Mouse (Mus musculus) myocyte (in vitro differentiated cells): ENCODE measurements around the gene 5730596B20Rik. TPM values are rescaled to one million over a fixed set of nuclear protein-coding genes. Genes with fewer than 3 reads are reported as not detected.

Experiments used
- H3K27me3 ChIP-seq: one replicate; pipeline ENCODE4 v1.6.1; 2011; ENCODE audit not compliant: control insufficient read depth, insufficient read depth, insufficient read length
- H3K36me3 ChIP-seq: one replicate; pipeline ENCODE4 v1.6.1; 2011; ENCODE audit not compliant: control insufficient read depth, insufficient read depth
- H3K4me2 ChIP-seq: one replicate; pipeline ENCODE4 v1.6.1; 2011; ENCODE audit warnings: low read depth, control low read depth
- H3K4me3 ChIP-seq: one replicate; pipeline ENCODE4 v1.5.1; 2011; ENCODE audit warnings: mild to moderate bottlenecking, control low read depth, moderate library complexity
- H3K79me2 ChIP-seq: one replicate; pipeline ENCODE4 v1.6.1; 2011; ENCODE audit not compliant: control insufficient read depth, insufficient read depth
- H3ac ChIP-seq: one replicate; pipeline ENCODE4 v1.6.1; 2011; ENCODE audit not compliant: control insufficient read depth, insufficient read length
- CEBPB ChIP-seq: IDR thresholded peaks from 2 replicates; pipeline ENCODE4 v1.6.1; 2011; ENCODE audit warnings: mild to moderate bottlenecking, moderate library complexity; ENCODE audit not compliant: poor library complexity, insufficient read depth, severe bottlenecking
- E2F4 ChIP-seq: IDR thresholded peaks from one replicate; pipeline ENCODE4 v1.6.1; 2011; ENCODE audit warnings: mild to moderate bottlenecking, control low read depth, moderate library complexity; ENCODE audit not compliant: insufficient read depth
- MAX ChIP-seq: IDR thresholded peaks from one replicate; pipeline ENCODE4 v1.6.1; 2011; ENCODE audit warnings: low read depth, mild to moderate bottlenecking, control low read depth
- MYOD1 ChIP-seq, 3 experiments: IDR thresholded peaks; one replicate each; pipeline ENCODE4 v1.6.1; 2011; ENCODE audit warnings: control low read depth in 2 of 3, low read depth in 2 of 3, mild to moderate bottlenecking in 2 of 3, moderate library complexity in 1 of 3; ENCODE audit not compliant: insufficient read length in 2 of 3, control insufficient read depth in 1 of 3
- MYOG ChIP-seq, 3 experiments: IDR thresholded peaks; one replicate each; pipeline ENCODE4 v1.6.1; 2011; ENCODE audit warnings: control low read depth in 2 of 3, low read depth in 2 of 3, mild to moderate bottlenecking in 2 of 3; ENCODE audit not compliant: insufficient read length in 2 of 3, control insufficient read depth in 1 of 3, insufficient read depth in 1 of 3
- POLR2A ChIP-seq: IDR thresholded peaks from one replicate; pipeline ENCODE4 v1.6.1; 2011; ENCODE audit warnings: low read depth, mild to moderate bottlenecking, control low read depth, moderate library complexity; ENCODE audit not compliant: insufficient read length
- POLR2AphosphoS2 ChIP-seq: IDR thresholded peaks from one replicate; pipeline ENCODE4 v1.6.1; 2011; ENCODE audit warnings: low read depth, control low read depth; ENCODE audit not compliant: insufficient read length
- REST ChIP-seq: IDR thresholded peaks from one replicate; pipeline ENCODE4 v1.6.1; 2011; ENCODE audit warnings: mild to moderate bottlenecking, control low read depth, moderate library complexity; ENCODE audit not compliant: insufficient read depth, insufficient read length
- SRF ChIP-seq: IDR thresholded peaks from one replicate; pipeline ENCODE4 v1.6.1; 2011; ENCODE audit warnings: low read depth; ENCODE audit not compliant: control insufficient read depth, insufficient read length
- TCF12 ChIP-seq: IDR thresholded peaks from one replicate; pipeline ENCODE4 v1.6.1; 2011; ENCODE audit warnings: mild to moderate bottlenecking, control low read depth; ENCODE audit not compliant: poor library complexity, insufficient read depth, severe bottlenecking
- TCF3 ChIP-seq: IDR thresholded peaks from one replicate; pipeline ENCODE4 v1.6.1; 2011; ENCODE audit warnings: low read depth, control low read depth; ENCODE audit not compliant: insufficient read length
- USF1 ChIP-seq: IDR thresholded peaks from one replicate; pipeline ENCODE4 v1.6.1; 2011; ENCODE audit warnings: low read depth, mild to moderate bottlenecking, control low read depth, moderate library complexity
- polyA plus RNA-seq: library from polyadenylated mRNA; unstranded; fragments of >200 nt; fragmentation: generic; extraction: Trizol; gene quantifications from one replicate; pipeline ENCODE4 v1.2.1, GENCODE M21; 2012; ENCODE audit warnings: missing spikeins

5730596B20Rik gene
- polyA plus RNA-seq, 1 experiment: 0.11 TPM

DNA sequence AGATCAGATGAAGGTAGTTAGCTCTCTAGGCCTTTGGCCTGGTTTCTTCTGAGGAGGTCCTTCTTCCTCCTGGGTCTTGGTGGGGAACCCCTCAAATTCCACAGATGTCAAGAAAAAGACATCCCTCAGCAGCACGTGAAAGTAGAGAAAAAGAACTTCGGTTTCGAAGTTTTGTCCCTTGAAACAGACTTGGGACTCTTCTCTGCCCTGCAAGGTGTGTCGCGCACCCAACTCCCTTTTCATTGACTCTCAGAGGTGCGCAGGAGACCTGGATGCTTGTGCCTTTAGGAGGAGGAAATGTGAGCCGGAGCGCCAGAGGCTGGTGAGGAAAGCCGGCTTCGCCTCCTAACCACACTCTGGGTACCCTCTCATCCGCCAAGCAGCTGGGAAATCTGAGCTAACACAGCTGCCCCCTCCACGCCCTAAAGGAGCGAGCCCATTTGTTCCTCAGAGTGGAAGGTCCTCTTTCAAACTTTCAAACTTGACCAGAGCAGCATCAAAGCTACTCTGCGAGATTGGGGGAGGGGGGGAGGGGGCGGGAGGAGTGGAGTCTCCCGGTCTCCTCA is 26.8 kb upstream of the 5730596B20Rik start:
- H3K4me2 ChIP-seq: peak overlapping the region; percentile 63
- no peaks in the 10 kb centered on the region for H3K36me3 ChIP-seq
- no peaks in the 10 kb centered on the region for H3K79me2 ChIP-seq
- no peak overlapping the region for H3ac ChIP-seq
- H3K4me3 ChIP-seq: no peak overlapping the region
- no peak for TF ChIP-seq SRF
- peak; percentile 79 to 98 (median 91) for TF ChIP-seq MYOG (IDR thresholded peaks at IDR 0.05; ENCODE audit: control insufficient read depth in 1 of 3, insufficient read depth in 1 of 3, insufficient read length in 2 of 3, low read depth in 2 of 3)
- peak; percentile 78 for TF ChIP-seq TCF12
- TF ChIP-seq MYOD1 (IDR thresholded peaks at IDR 0.05; ENCODE audit: control insufficient read depth in 1 of 3, insufficient read length in 2 of 3, low read depth in 2 of 3): peak; percentile 42 to 96 (median 90)
- TF ChIP-seq TCF3: peak; percentile 72
- H3K27me3 ChIP-seq: no peaks in the 10 kb centered on the region

DNA sequence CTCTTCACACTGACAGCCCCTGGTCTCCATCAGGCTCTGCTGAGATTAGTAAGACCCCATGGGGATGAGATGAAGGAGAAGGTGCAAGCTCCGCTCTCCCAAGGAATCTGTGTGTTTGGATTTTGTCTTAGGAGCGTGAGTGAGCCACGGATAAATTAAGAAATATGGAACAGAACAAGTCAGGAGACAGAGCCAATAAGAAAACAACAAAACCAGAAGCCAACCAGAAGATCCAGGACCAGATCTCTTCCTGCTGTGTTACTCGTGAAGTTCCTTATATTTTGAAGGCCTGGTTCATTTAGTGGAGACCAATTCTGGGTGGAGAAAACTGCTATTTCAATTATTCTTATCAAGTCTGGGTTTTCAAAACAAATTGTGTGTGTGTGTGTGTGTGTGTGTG is 25.7 kb upstream of the 5730596B20Rik start:
- Histone ChIP-seq H3K4me3 (no peak overlapping the region), H3K79me2 (no peaks in the 10 kb centered on the region), H3K4me2 (no peak overlapping the region), H3K27me3 (no peaks in the 10 kb centered on the region), H3K36me3 (no peaks in the 10 kb centered on the region), H3ac (no peak overlapping the region)
- TF ChIP-seq CEBPB (no peak), MYOG (IDR thresholded peaks at IDR 0.05; ENCODE audit: control insufficient read depth in 1 of 3, insufficient read depth in 1 of 3, insufficient read length in 2 of 3, low read depth in 2 of 3) (no peak), E2F4 (no peak), POLR2A (no peak), POLR2AphosphoS2 (no peak), USF1 (no peak), TCF3 (no peak)

DNA sequence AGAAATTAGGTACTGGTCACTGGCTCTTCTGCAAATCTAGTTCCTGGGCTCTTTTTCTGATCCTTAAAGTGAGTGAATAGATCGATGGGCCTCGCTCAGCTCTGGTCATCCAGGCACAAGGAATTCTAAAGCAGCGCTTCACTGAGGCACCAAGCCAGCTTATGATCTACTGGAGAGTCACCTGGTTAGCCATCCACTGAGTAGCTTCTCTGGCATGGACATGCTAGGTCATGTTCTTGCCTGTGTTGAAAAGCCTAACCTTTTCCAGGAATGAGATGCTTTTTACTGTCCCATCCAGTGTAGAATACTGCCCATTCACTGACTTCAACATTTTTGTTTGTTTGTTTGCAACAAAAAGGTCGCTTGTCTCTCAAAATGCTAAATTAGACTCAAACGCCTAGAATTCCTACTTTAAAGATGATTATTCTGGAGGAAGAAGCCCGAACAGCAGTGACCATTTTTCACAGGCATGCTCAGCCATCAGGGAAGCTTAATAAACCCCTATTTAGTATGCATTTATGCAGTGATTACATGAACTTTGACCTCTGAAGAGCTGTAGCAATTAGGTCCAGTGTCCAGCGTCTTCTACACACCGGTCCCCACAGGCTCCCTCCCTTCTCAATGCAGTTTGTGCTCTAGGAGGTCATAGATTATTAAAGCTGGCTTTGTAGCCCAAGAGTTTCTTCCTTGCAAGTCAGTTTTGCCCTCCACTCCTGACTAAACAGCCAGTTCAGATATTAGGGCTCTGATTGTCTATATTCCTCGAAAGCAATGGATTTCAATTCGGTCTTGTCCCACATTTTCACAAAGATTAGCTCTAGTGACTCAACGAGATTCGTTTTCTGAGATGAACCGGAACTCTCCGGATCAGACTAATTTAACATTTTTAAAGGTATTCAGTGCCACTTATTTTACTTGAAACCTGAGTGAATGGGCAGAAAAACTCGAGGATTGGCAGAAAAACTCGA is 24.8 kb upstream of the 5730596B20Rik start:
- Histone ChIP-seq H3K27me3 (no peaks in the 10 kb centered on the region), H3K36me3 (no peaks in the 10 kb centered on the region), H3ac (no peak overlapping the region), H3K4me2 (no peak overlapping the region), H3K79me2 (no peaks in the 10 kb centered on the region), H3K4me3 (no peak overlapping the region)
- TF ChIP-seq TCF3 (no peak), USF1 (no peak), TCF12 (no peak), MAX (no peak), POLR2A (no peak), REST (no peak)

DNA sequence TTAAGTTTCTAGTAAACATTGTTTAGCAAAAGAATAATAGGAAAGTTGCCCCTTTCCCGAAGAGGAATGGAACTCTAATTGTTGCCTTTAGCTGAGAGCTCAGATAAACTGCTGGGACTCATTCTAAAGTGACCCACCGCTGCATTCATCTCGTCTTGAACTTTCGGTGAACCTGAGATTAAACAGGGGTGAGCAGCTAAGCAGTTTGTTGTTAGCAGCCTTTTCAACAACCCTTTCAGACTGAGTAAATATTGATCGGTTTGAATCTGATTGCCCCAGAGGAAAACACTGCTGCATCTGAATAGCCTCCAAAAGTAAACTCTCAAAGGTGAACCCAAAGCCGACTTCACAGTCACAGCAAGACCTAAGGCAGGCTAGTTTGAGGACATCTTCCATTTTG is 24.0 kb upstream of the 5730596B20Rik start:
- TF ChIP-seq USF1 (no peak), MAX (no peak), POLR2AphosphoS2 (no peak)
- Histone ChIP-seq H3K79me2 (no peaks in the 10 kb centered on the region), H3K36me3 (no peaks in the 10 kb centered on the region), H3K4me2 (no peak overlapping the region), H3K27me3 (no peaks in the 10 kb centered on the region), H3ac (no peak overlapping the region), H3K4me3 (no peak overlapping the region)

DNA sequence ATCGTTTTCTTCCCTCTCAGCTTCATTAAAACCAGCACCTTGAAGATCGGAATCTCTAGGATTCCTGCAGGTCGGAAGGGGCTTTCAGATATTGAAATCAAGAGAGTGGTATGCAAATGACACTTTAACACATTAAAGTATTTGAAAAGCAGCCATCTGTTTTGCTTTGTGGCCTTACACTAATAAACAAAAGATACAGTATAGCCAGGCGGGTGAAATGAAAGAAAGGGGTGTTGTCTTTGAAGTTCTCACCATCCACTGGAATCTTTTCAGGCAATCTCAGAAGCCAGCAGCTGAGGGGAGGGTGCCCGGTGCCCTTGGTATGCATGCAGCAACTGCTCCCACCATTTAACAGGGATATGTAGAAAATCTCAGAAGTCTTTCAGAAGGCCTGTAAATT is 23.3 kb upstream of the 5730596B20Rik start:
- no peaks in the 10 kb centered on the region for H3K27me3 ChIP-seq
- TF ChIP-seq MYOD1 (IDR thresholded peaks at IDR 0.05; ENCODE audit: control insufficient read depth in 1 of 3, insufficient read length in 2 of 3, low read depth in 2 of 3) (peak in 1 of 3 experiments; percentile 37), POLR2A (no peak), TCF12 (no peak), MYOG (IDR thresholded peaks at IDR 0.05; ENCODE audit: control insufficient read depth in 1 of 3, insufficient read depth in 1 of 3, insufficient read length in 2 of 3, low read depth in 2 of 3) (peak in 1 of 3 experiments; percentile 45)

More for the DNA sequence above, 23.3 kb upstream of the 5730596B20Rik start:
- Histone ChIP-seq H3K79me2 (peaks cover under 1% of the 10 kb centered on the region), H3K36me3 (no peaks in the 10 kb centered on the region), H3ac (no peak overlapping the region), H3K4me3 (no peak overlapping the region), H3K4me2 (no peak overlapping the region)
